Mouse (Mus musculus): ENCODE measurements at regions not wholly inside any gene's neighbourhood (a gene's known extent, or its start where the extent isn't known, plus 50 kb on each side); places are given as distances from the start of the nearest gene placed in this dataset.

GRCm38 (mm10) chr1:109481387-109481786 lies 500.8 kb upstream of the Cdh7 start:
- no peak for TF ChIP-seq CTCF (IDR thresholded peaks at IDR 0.05; ENCODE audit: borderline replicate concordance, insufficient read depth, low read depth, low read length)
- TF ChIP-seq POLR2A (IDR thresholded peaks at IDR 0.05; ENCODE audit: borderline replicate concordance, insufficient read depth, low read length), result no peak
